Mouse (Mus musculus): ENCODE measurements around the gene Fbxl2.

GRCm38 (mm10) chr9:114057090-114057796, 11.3 kb upstream of the Fbxl2 start, which contains the start of gene Susd5:
- TF ChIP-seq POLR2A (IDR thresholded peaks at IDR 0.05; ENCODE audit: control insufficient read depth, extremely low read depth, insufficient read depth, low read length, poor library complexity) = no peak
- TF ChIP-seq CTCF (IDR thresholded peaks at IDR 0.05; ENCODE audit: borderline replicate concordance, control insufficient read depth, extremely low read depth, insufficient read depth, low read length, poor library complexity) = no peak

All from thymus, adult 2 months (tissue).